Mouse (Mus musculus): ENCODE data around the gene Dnmt1. TPM values are rescaled to one million over a fixed set of nuclear protein-coding genes. Genes with fewer than 3 reads are reported as not detected.

The Dnmt1 gene
- polyA plus RNA-seq, 1 experiment from 2014 or later = 67.7 TPM

GRCm38 (mm10) chr9:20951966-20952519, 7.6 kb downstream of the Dnmt1 start:
- H3K4me2 ChIP-seq (ENCODE audit: low read length) = peak overlapping the region; percentile 93
- peak; percentile 86 for ATAC-seq
- H3K4me1 ChIP-seq (ENCODE audit: control insufficient read depth, insufficient read depth, low read length) = peaks cover 15% of the 10 kb centered on the region
- peak overlapping the region; percentile 87 for H3K27ac ChIP-seq (ENCODE audit: low read length)
- H3K4me3 ChIP-seq (ENCODE audit: low read depth, low read length) = peak overlapping the region; percentile 86
- WGBS = under 1% methylated on average over 17 of the region's 17 CpGs
- H3K36me3 ChIP-seq (ENCODE audit: control insufficient read depth, insufficient read depth, low read length) = no peaks in the 10 kb centered on the region
- no peaks in the 10 kb centered on the region for H3K9me3 ChIP-seq (replicated peaks; ENCODE audit: control insufficient read depth, low read length, poor library complexity, severe bottlenecking)
- H3K9ac ChIP-seq (ENCODE audit: low read depth, low read length) = peak overlapping the region; percentile 84
- H3K27me3 ChIP-seq (ENCODE audit: control insufficient read depth, insufficient read depth, low read depth, low read length) = no peaks in the 10 kb centered on the region

GRCm38 (mm10) chr9:20951441-20951840, 8.2 kb downstream of the Dnmt1 start:
- Histone ChIP-seq H3K27ac (ENCODE audit: low read length) (no peak overlapping the region), H3K4me2 (ENCODE audit: low read length) (peak overlapping the region; percentile 93), H3K4me3 (ENCODE audit: low read depth, low read length) (peak overlapping the region; percentile 86), H3K9me3 (replicated peaks; ENCODE audit: control insufficient read depth, low read length, poor library complexity, severe bottlenecking) (no peaks in the 10 kb centered on the region), H3K4me1 (ENCODE audit: control insufficient read depth, insufficient read depth, low read length) (peaks cover 15% of the 10 kb centered on the region), H3K27me3 (ENCODE audit: control insufficient read depth, insufficient read depth, low read depth, low read length) (no peaks in the 10 kb centered on the region), H3K36me3 (ENCODE audit: control insufficient read depth, insufficient read depth, low read length) (no peaks in the 10 kb centered on the region), H3K9ac (ENCODE audit: low read depth, low read length) (peak overlapping the region; percentile 84)
- ATAC-seq = no peak
- WGBS = 25% methylated on average over 14 of the region's 14 CpGs

- no peaks in the 10 kb centered on the region for H3K9me3 ChIP-seq (replicated peaks; ENCODE audit: control insufficient read depth, low read length, poor library complexity, severe bottlenecking)
- H3K4me2 ChIP-seq (ENCODE audit: low read length) = no peak overlapping the region; the same call in 1 of the 2 replicates
- ATAC-seq = no peak
- H3K27me3 ChIP-seq (ENCODE audit: control insufficient read depth, insufficient read depth, low read depth, low read length) = no peaks in the 10 kb centered on the region
- no peaks in the 10 kb centered on the region for H3K36me3 ChIP-seq (ENCODE audit: control insufficient read depth, insufficient read depth, low read length)
- H3K4me3 ChIP-seq (ENCODE audit: low read depth, low read length) = no peak overlapping the region
- peaks cover 15% of the 10 kb centered on the region for H3K4me1 ChIP-seq (ENCODE audit: control insufficient read depth, insufficient read depth, low read length)
- no peak overlapping the region for H3K9ac ChIP-seq (ENCODE audit: low read depth, low read length)
- H3K27ac ChIP-seq (ENCODE audit: low read length) = no peak overlapping the region
Measured at GRCm38 (mm10) chr9:20950419-20950818, 9.3 kb downstream of the Dnmt1 start.

GRCm38 (mm10) chr9:20946066-20946880, 13.4 kb downstream of the Dnmt1 start:
- Histone ChIP-seq H3K4me3 (ENCODE audit: low read depth, low read length) (no peak overlapping the region), H3K4me2 (ENCODE audit: low read length) (no peak overlapping the region), H3K27ac (ENCODE audit: low read length) (no peak overlapping the region), H3K27me3 (ENCODE audit: control insufficient read depth, insufficient read depth, low read depth, low read length) (no peaks in the 10 kb centered on the region), H3K4me1 (ENCODE audit: control insufficient read depth, insufficient read depth, low read length) (peaks cover 10% of the 10 kb centered on the region), H3K9me3 (replicated peaks; ENCODE audit: control insufficient read depth, low read length, poor library complexity, severe bottlenecking) (no peaks in the 10 kb centered on the region), H3K36me3 (ENCODE audit: control insufficient read depth, insufficient read depth, low read length) (no peaks in the 10 kb centered on the region; the same call in 1 of the 2 replicates), H3K9ac (ENCODE audit: low read depth, low read length) (no peak overlapping the region)
- no peak for ATAC-seq
- WGBS = 84% methylated on average over 16 of the region's 16 CpGs

GRCm38 (mm10) chr9:20944697-20945370, 14.9 kb downstream of the Dnmt1 start:
- Histone ChIP-seq H3K4me2 (ENCODE audit: low read length) (no peak overlapping the region), H3K9me3 (replicated peaks; ENCODE audit: control insufficient read depth, low read length, poor library complexity, severe bottlenecking) (no peaks in the 10 kb centered on the region)
- no peak for ATAC-seq

GRCm38 (mm10) chr9:20943911-20944310, 15.8 kb downstream of the Dnmt1 start:
- 0 out of 2 replicates have a peak, but pooled peaks have one; percentile 17 for ATAC-seq
- 25% methylated on average over 2 of the region's 2 CpGs for WGBS
- Histone ChIP-seq H3K9me3 (replicated peaks; ENCODE audit: control insufficient read depth, low read length, poor library complexity, severe bottlenecking) (no peaks in the 10 kb centered on the region), H3K36me3 (ENCODE audit: control insufficient read depth, insufficient read depth, low read length) (peaks cover 24% of the 10 kb centered on the region), H3K27ac (ENCODE audit: low read length) (no peak overlapping the region), H3K4me2 (ENCODE audit: low read length) (no peak overlapping the region), H3K4me3 (ENCODE audit: low read depth, low read length) (no peak overlapping the region), H3K4me1 (ENCODE audit: control insufficient read depth, insufficient read depth, low read length) (no peaks in the 10 kb centered on the region; the same call in 1 of the 2 replicates), H3K27me3 (ENCODE audit: control insufficient read depth, insufficient read depth, low read depth, low read length) (no peaks in the 10 kb centered on the region), H3K9ac (ENCODE audit: low read depth, low read length) (no peak overlapping the region)

More at GRCm38 (mm10) chr9:20944697-20945370, 14.9 kb downstream of the Dnmt1 start:
- Histone ChIP-seq H3K4me3 (ENCODE audit: low read depth, low read length) (no peak overlapping the region), H3K9ac (ENCODE audit: low read depth, low read length) (no peak overlapping the region), H3K27me3 (ENCODE audit: control insufficient read depth, insufficient read depth, low read depth, low read length) (no peaks in the 10 kb centered on the region), H3K4me1 (ENCODE audit: control insufficient read depth, insufficient read depth, low read length) (no peaks in the 10 kb centered on the region; the same call in 1 of the 2 replicates), H3K36me3 (ENCODE audit: control insufficient read depth, insufficient read depth, low read length) (peaks cover 14% of the 10 kb centered on the region), H3K27ac (ENCODE audit: low read length) (no peak overlapping the region)
- WGBS = 81% methylated on average over 4 of the region's 4 CpGs

GRCm38 (mm10) chr9:20943396-20943795, 16.3 kb downstream of the Dnmt1 start:
- Histone ChIP-seq H3K9ac (ENCODE audit: low read depth, low read length) (no peak overlapping the region), H3K27me3 (ENCODE audit: control insufficient read depth, insufficient read depth, low read depth, low read length) (no peaks in the 10 kb centered on the region), H3K4me2 (ENCODE audit: low read length) (no peak overlapping the region), H3K9me3 (replicated peaks; ENCODE audit: control insufficient read depth, low read length, poor library complexity, severe bottlenecking) (no peaks in the 10 kb centered on the region), H3K4me1 (ENCODE audit: control insufficient read depth, insufficient read depth, low read length) (no peaks in the 10 kb centered on the region; the same call in 1 of the 2 replicates), H3K36me3 (ENCODE audit: control insufficient read depth, insufficient read depth, low read length) (peaks cover 26% of the 10 kb centered on the region), H3K27ac (ENCODE audit: low read length) (no peak overlapping the region), H3K4me3 (ENCODE audit: low read depth, low read length) (no peak overlapping the region)
- no peak for ATAC-seq
- WGBS = 98% methylated on average over 7 of the region's 7 CpGs

GRCm38 (mm10) chr9:20923258-20923657, 36.4 kb downstream of the Dnmt1 start:
- no peak overlapping the region for H3K4me2 ChIP-seq (ENCODE audit: low read length)
- H3K9me3 ChIP-seq (replicated peaks; ENCODE audit: control insufficient read depth, low read length, poor library complexity, severe bottlenecking) = no peaks in the 10 kb centered on the region
- ATAC-seq = no peak
- peaks cover 69% of the 10 kb centered on the region for H3K36me3 ChIP-seq (ENCODE audit: control insufficient read depth, insufficient read depth, low read length)
- 91% methylated on average over 3 of the region's 3 CpGs for WGBS
- H3K27me3 ChIP-seq (ENCODE audit: control insufficient read depth, insufficient read depth, low read depth, low read length) = no peaks in the 10 kb centered on the region
- no peak overlapping the region for H3K4me3 ChIP-seq (ENCODE audit: low read depth, low read length)
- no peak overlapping the region for H3K27ac ChIP-seq (ENCODE audit: low read length)
- no peak overlapping the region for H3K9ac ChIP-seq (ENCODE audit: low read depth, low read length)
- no peaks in the 10 kb centered on the region for H3K4me1 ChIP-seq (ENCODE audit: control insufficient read depth, insufficient read depth, low read length)

- H3K9me3 ChIP-seq (replicated peaks; ENCODE audit: control insufficient read depth, low read length, poor library complexity, severe bottlenecking) = no peaks in the 10 kb centered on the region
- WGBS = 81% methylated on average over 4 of the region's 4 CpGs
- H3K36me3 ChIP-seq (ENCODE audit: control insufficient read depth, insufficient read depth, low read length) = peaks cover 83% of the 10 kb centered on the region
- no peak overlapping the region for H3K4me2 ChIP-seq (ENCODE audit: low read length)
- H3K9ac ChIP-seq (ENCODE audit: low read depth, low read length) = no peak overlapping the region
- no peak for ATAC-seq
- no peak overlapping the region for H3K27ac ChIP-seq (ENCODE audit: low read length)
- H3K4me3 ChIP-seq (ENCODE audit: low read depth, low read length) = no peak overlapping the region
- H3K4me1 ChIP-seq (ENCODE audit: control insufficient read depth, insufficient read depth, low read length) = no peaks in the 10 kb centered on the region
- H3K27me3 ChIP-seq (ENCODE audit: control insufficient read depth, insufficient read depth, low read depth, low read length) = no peaks in the 10 kb centered on the region
Measured at GRCm38 (mm10) chr9:20916160-20916559, 43.5 kb downstream of the Dnmt1 start.

Measured in midbrain, embryonic 16.5 days (tissue).